Mouse (Mus musculus) left cerebral cortex, postnatal 10 days (tissue): ENCODE measurements around the gene Tldc1. TPM values are rescaled to one million over a fixed set of nuclear protein-coding genes. Genes with fewer than 3 reads are reported as not detected.

Experiments
- total RNA-seq, 2 experiments: library from RNA; stranded (reverse); gene quantifications; 2 replicates each; pipeline ENCODE4 v1.2.3; 2021

The Tldc1 gene
- total RNA-seq, 2 experiments from 2014 or later, result 14.2 to 15.9 TPM

Other genes starting within 250 kb of the Tldc1 start
- gene Mbtps1, start 219.7 kb downstream of the Tldc1 start, total RNA-seq, result 10 to 100 TPM; 59.1 to 70.0 TPM
- 10 to 100 TPM; 48.3 to 56.2 TPM for gene Hsdl1, start 203.2 kb downstream of the Tldc1 start, total RNA-seq
- gene Dnaaf1, start 203.2 kb downstream of the Tldc1 start, total RNA-seq, result not detected
- 10 to 100 TPM; 11.2 to 12.5 TPM for gene Taf1c, start 173.2 kb downstream of the Tldc1 start, total RNA-seq
- gene Adad2, start 165.7 kb downstream of the Tldc1 start, total RNA-seq, result not detected
- gene Kcng4, start 142.7 kb downstream of the Tldc1 start, total RNA-seq, result under 1 TPM; 0.55 to 0.60 TPM
- gene Wfdc1, start 112.1 kb downstream of the Tldc1 start, total RNA-seq, result 1 to 10 TPM; 4.5 to 5.7 TPM
- gene Atp2c2, start 78.4 kb downstream of the Tldc1 start, total RNA-seq, result under 1 TPM; 0.55 to 0.79 TPM
- gene Cotl1, start 62.1 kb upstream of the Tldc1 start, total RNA-seq, result 100 to 1,000 TPM in 1 of 2 experiments, 10 to 100 TPM in 1; 96.5 to 100 TPM
- gene Klhl36, start 83.8 kb upstream of the Tldc1 start, total RNA-seq, result 1 to 10 TPM; 7.3 to 8.2 TPM
- 100 to 1,000 TPM in 1 of 2 experiments, 10 to 100 TPM in 1; 94.5 to 114 TPM for gene Usp10, start 131.9 kb upstream of the Tldc1 start, total RNA-seq
- gene Gm20388, start 132.4 kb upstream of the Tldc1 start, total RNA-seq, result 1 to 10 TPM; 4.4 to 9.0 TPM
- gene Crispld2, start 214.0 kb upstream of the Tldc1 start, total RNA-seq, result 1 to 10 TPM; 2.0 to 2.5 TPM